Mouse (Mus musculus): ENCODE results near the gene Cd96.

Cd96 gene

DNA sequence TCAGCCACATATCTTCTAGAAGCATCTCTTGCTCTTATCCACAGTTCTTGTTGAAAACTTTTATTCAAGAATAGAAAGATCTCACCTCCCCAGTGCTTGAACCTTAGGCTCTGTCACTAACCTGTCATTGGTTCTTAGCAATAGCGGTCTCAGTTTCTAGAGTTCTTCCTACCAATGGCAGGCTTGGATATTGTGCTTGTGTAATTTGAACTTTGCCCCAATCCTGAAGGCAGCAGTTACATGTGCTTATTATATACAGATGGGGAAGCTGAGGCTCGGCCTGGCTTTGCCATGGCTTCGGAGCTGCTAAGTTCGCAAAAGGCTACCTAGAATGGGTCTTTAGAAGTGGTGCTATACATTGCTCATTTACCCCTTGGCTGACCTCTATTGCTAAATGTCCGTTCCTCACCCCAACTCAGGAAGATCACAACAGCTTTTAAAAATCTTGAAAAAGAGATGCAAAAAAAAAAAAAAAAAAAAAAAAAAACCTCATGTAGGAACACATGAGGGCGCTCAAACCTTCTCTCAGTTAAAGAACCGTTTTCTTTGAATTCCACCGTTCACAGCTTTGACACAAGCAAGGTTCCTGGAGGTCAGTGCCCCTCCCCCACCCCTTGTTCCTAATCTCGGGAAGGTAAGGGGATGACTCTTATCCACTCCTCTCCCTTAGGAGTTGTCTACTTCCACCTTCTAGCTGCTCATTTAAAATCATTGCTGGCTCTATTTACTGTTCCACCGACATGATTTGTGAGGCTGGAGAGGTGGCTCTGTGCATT lies 129.0 kb downstream of the Cd96 start:
- DNase-seq (ENCODE audit: low read depth in 1 of 2, low spot score in 2 of 2) = no peak

DNA sequence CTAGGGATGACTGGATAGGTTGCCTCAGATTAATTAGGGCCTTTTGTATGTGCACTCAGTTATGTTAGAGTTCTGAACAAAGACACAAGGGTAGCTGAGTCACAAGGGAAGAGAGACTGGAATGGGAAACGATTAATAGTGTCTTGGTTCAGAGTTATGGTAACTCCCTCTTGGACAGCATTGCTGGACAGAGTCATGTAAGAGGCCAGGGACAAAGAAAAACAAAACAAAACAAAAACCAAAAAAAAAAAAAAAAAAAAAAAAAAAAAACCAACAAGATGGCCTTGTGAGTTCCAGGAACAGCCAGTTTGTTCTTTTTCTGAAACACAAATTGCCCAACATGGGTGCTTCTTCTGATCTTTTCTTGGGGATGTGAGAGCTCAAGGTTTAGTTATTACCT lies 133.8 kb downstream of the Cd96 start:
- DNase-seq (ENCODE audit: low read depth in 1 of 2, low spot score in 2 of 2) = no peak
